Mouse (Mus musculus): ENCODE measurements around the gene Ptges3. TPM values are rescaled to one million over a fixed set of nuclear protein-coding genes. Genes with fewer than 3 reads are reported as not detected.
"Not testable (repeated sequence)": the region's sequence is repeated elsewhere in the genome, so short reads cannot be mapped to it uniquely, and the experiment has no call there.

Ptges3 gene
- total and polyA plus RNA-seq, 3 experiments, result 209 to 315 (median 268) TPM

GRCm38 (mm10) chr10:128083688-128084087, 24.9 kb downstream of the Ptges3 start:
- TF ChIP-seq POLR2AphosphoS5 (IDR thresholded peaks at IDR 0.05; ENCODE audit: insufficient replicate concordance, low read depth, low read length), result peak; percentile 62; the same call in 1 of the 2 replicates
- TF ChIP-seq TAL1 (conservative IDR thresholded peaks at IDR 0.05; ENCODE audit: low read depth, low read length), result no peak
- Histone ChIP-seq H3K4me3 (ENCODE audit: low read depth, low read length) (peak overlapping the region; percentile 81), H3K4me1 (ENCODE audit: insufficient read depth, low read depth, low read length) (peaks cover 43% of the 10 kb centered on the region), H3K9me3 (replicated peaks) (no peaks in the 10 kb centered on the region), H3K36me3 (replicated peaks) (peaks cover 52% of the 10 kb centered on the region), H3K27me3 (ENCODE audit: insufficient read depth, low read length) (no peaks in the 10 kb centered on the region)
- ATAC-seq (ENCODE audit: extremely low read depth, insufficient number of reproducible peaks, low FRiP score, poor library complexity, severe bottlenecking), result no peak
- no peak for DNase-seq (ENCODE audit: low spot score)

GRCm38 (mm10) chr10:128084160-128084559, 25.4 kb downstream of the Ptges3 start:
- no peak for TF ChIP-seq CTCF (IDR thresholded peaks at IDR 0.05; ENCODE audit: low read depth, low read length)
- no peak; the same call in 1 of the 2 replicates for TF ChIP-seq POLR2AphosphoS5 (IDR thresholded peaks at IDR 0.05; ENCODE audit: insufficient replicate concordance, low read depth, low read length)
- no peak for TF ChIP-seq GATA2 (IDR thresholded peaks at IDR 0.05; ENCODE audit: borderline replicate concordance, low read depth, low read length)
- no peak for TF ChIP-seq TAL1 (conservative IDR thresholded peaks at IDR 0.05; ENCODE audit: low read depth, low read length)
- no peak for TF ChIP-seq GATA1 (IDR thresholded peaks at IDR 0.05; ENCODE audit: borderline replicate concordance, low read length)
- ATAC-seq (ENCODE audit: extremely low read depth, insufficient number of reproducible peaks, low FRiP score, poor library complexity, severe bottlenecking) (no peak), DNase-seq (ENCODE audit: low spot score) (no peak)
- Histone ChIP-seq H3K4me3 (ENCODE audit: low read depth, low read length) (peak overlapping the region; percentile 81), H3K36me3 (replicated peaks) (peaks cover 55% of the 10 kb centered on the region), H3K9me3 (replicated peaks) (no peaks in the 10 kb centered on the region), H3K4me1 (ENCODE audit: insufficient read depth, low read depth, low read length) (peaks cover 47% of the 10 kb centered on the region), H3K27me3 (ENCODE audit: insufficient read depth, low read length) (no peaks in the 10 kb centered on the region)

GRCm38 (mm10) chr10:128086391-128086790, 27.6 kb downstream of the Ptges3 start:
- no peak for DNase-seq (ENCODE audit: low spot score)
- no peak for TF ChIP-seq GATA2 (IDR thresholded peaks at IDR 0.05; ENCODE audit: borderline replicate concordance, low read depth, low read length)
- no peak for TF ChIP-seq POLR2AphosphoS5 (IDR thresholded peaks at IDR 0.05; ENCODE audit: insufficient replicate concordance, low read depth, low read length)
- TF ChIP-seq TAL1 (conservative IDR thresholded peaks at IDR 0.05; ENCODE audit: low read depth, low read length), result no peak
- TF ChIP-seq GATA1 (IDR thresholded peaks at IDR 0.05; ENCODE audit: borderline replicate concordance, low read length), result no peak
- H3K4me1 ChIP-seq (ENCODE audit: insufficient read depth, low read depth, low read length), result peaks cover 62% of the 10 kb centered on the region
- H3K36me3 ChIP-seq (replicated peaks), result peaks cover 70% of the 10 kb centered on the region
- ATAC-seq (ENCODE audit: extremely low read depth, insufficient number of reproducible peaks, low FRiP score, poor library complexity, severe bottlenecking), result no peak
- no peak overlapping the region; the same call in 1 of the 2 replicates for H3K4me3 ChIP-seq (ENCODE audit: low read depth, low read length)
- no peaks in the 10 kb centered on the region for H3K27me3 ChIP-seq (ENCODE audit: insufficient read depth, low read length)
- no peaks in the 10 kb centered on the region for H3K9me3 ChIP-seq (replicated peaks)

GRCm38 (mm10) chr10:128087216-128087615, 28.5 kb downstream of the Ptges3 start:
- not testable (repeated sequence) for H3K9me3 ChIP-seq (replicated peaks); H3K4me3 ChIP-seq (ENCODE audit: low read depth, low read length); H3K27me3 ChIP-seq (ENCODE audit: insufficient read depth, low read length); DNase-seq (ENCODE audit: low spot score); ATAC-seq (ENCODE audit: extremely low read depth, insufficient number of reproducible peaks, low FRiP score, poor library complexity, severe bottlenecking)
- Histone ChIP-seq H3K36me3 (replicated peaks) (peaks cover 68% of the 10 kb centered on the region), H3K4me1 (ENCODE audit: insufficient read depth, low read depth, low read length) (peaks cover 62% of the 10 kb centered on the region)

- H3K4me1 ChIP-seq (ENCODE audit: insufficient read depth, low read depth, low read length), result peaks cover 66% of the 10 kb centered on the region
- ATAC-seq (ENCODE audit: extremely low read depth, insufficient number of reproducible peaks, low FRiP score, poor library complexity, severe bottlenecking) (no peak), DNase-seq (ENCODE audit: low spot score) (no peak)
- no peaks in the 10 kb centered on the region for H3K9me3 ChIP-seq (replicated peaks)
- no peaks in the 10 kb centered on the region for H3K27me3 ChIP-seq (ENCODE audit: insufficient read depth, low read length)
- TF ChIP-seq CTCF (IDR thresholded peaks at IDR 0.05; ENCODE audit: low read depth, low read length), result no peak
- no peak for TF ChIP-seq TAL1 (conservative IDR thresholded peaks at IDR 0.05; ENCODE audit: low read depth, low read length)
- TF ChIP-seq POLR2AphosphoS5 (IDR thresholded peaks at IDR 0.05; ENCODE audit: insufficient replicate concordance, low read depth, low read length), result no peak
- no peak for TF ChIP-seq GATA1 (IDR thresholded peaks at IDR 0.05; ENCODE audit: borderline replicate concordance, low read length)
- no peak for TF ChIP-seq GATA2 (IDR thresholded peaks at IDR 0.05; ENCODE audit: borderline replicate concordance, low read depth, low read length)
- H3K4me3 ChIP-seq (ENCODE audit: low read depth, low read length), result no peak overlapping the region; the same call in 1 of the 2 replicates
- peaks cover 68% of the 10 kb centered on the region for H3K36me3 ChIP-seq (replicated peaks)
Measured at GRCm38 (mm10) chr10:128088181-128088580, 29.4 kb downstream of the Ptges3 start.

GRCm38 (mm10) chr10:128089842-128090241, 31.1 kb downstream of the Ptges3 start:
- Histone ChIP-seq H3K4me1 (ENCODE audit: insufficient read depth, low read depth, low read length) (peaks cover 82% of the 10 kb centered on the region), H3K9me3 (replicated peaks) (no peaks in the 10 kb centered on the region), H3K36me3 (replicated peaks) (peaks cover 58% of the 10 kb centered on the region), H3K27me3 (ENCODE audit: insufficient read depth, low read length) (no peaks in the 10 kb centered on the region), H3K4me3 (ENCODE audit: low read depth, low read length) (no peak overlapping the region)
- ATAC-seq (ENCODE audit: extremely low read depth, insufficient number of reproducible peaks, low FRiP score, poor library complexity, severe bottlenecking), result no peak
- no peak for DNase-seq (ENCODE audit: low spot score)
- TF ChIP-seq GATA1 (IDR thresholded peaks at IDR 0.05; ENCODE audit: borderline replicate concordance, low read length), result no peak
- no peak for TF ChIP-seq POLR2AphosphoS5 (IDR thresholded peaks at IDR 0.05; ENCODE audit: insufficient replicate concordance, low read depth, low read length)
- TF ChIP-seq CTCF (IDR thresholded peaks at IDR 0.05; ENCODE audit: low read depth, low read length), result no peak
- no peak for TF ChIP-seq TAL1 (conservative IDR thresholded peaks at IDR 0.05; ENCODE audit: low read depth, low read length)
- no peak for TF ChIP-seq GATA2 (IDR thresholded peaks at IDR 0.05; ENCODE audit: borderline replicate concordance, low read depth, low read length)

All from G1E (cell line).